Mouse (Mus musculus) urinary bladder, adult 2 months (tissue): Measurements from ENCODE around the gene Pard6b. TPM values are rescaled to one million over a fixed set of nuclear protein-coding genes. Genes with fewer than 3 reads are reported as not detected.

Experiments used
- DNase-seq: peaks from one replicate; pipeline ENCODE4 v3.0.0; 2022; ENCODE audit warnings: low spot score
- polyA plus RNA-seq: library from polyadenylated mRNA; depleted of rRNA; stranded (reverse); fragments of >200 nt; gene quantifications from 2 replicates; pipeline ENCODE4 v1.2.3, GENCODE M21; 2012

The Pard6b gene
- polyA plus RNA-seq, 1 experiment: 8.3 TPM

DNA sequence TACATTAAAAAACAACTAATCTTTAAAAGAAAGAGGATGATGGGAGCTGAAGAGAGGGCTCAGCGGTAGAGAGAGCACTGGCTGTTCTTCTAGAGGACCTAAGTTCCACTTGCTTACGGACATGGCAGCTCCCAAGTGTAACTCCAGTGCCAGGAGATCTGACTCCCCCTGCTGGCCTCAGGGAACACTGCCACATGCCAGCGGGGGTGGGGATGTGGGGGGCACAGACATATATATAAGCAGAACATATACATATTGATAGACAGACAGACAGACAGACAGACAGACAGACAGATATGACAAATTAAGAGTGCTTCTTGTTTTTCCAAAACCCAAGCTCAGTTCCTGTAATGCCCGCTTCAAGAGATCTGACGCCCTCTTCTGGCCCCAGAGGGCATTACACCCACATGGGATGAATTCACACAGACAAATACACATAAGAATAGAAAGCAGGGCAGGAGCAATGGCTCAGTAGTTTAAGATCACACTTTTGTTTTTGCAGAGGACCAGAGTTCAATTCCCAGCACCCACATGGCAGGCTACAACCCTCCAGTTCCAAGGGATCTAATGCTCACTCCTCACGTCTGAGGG, 21.5 kb upstream of the Pard6b start:
- no peak for DNase-seq

DNA sequence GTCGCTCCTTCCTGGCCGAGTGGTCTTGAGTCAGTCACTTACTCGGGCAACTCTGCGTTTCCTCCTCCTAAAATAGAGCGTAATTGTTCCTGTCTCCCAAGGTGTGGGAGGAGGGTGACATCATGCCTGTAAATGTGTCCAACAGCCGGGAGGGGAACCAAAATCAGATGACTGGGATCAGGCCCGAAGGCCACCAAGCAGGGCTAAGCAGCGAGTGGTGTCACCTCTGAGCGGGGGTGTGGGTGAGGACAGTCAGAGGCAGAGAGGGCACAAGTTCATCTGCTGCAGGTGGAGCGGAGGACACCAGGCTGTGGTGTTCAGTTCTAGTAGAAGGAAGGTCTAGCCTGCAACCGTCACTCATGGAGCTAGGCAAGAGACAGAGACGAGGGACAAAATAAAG, 17.1 kb upstream of the Pard6b start:
- DNase-seq: no peak

DNA sequence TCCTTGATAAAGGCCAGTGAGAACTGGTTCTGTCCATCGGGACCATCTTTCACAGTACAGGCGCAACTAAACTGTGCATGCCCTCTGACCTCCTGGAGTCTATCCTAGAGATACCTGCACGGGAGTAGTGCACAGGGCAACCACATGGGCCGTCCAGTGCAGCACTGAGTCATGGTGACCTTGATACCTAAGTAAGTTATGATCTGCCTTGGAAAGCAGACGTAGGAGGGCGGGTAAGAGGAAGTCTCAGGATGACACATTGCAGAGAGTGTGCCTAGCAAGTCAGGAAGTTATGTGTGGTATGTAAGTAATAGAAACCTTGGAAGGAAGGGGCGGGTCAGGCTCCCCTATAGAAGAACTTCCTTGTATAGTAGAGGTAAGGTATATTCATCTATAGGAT, 15.3 kb upstream of the Pard6b start:
- DNase-seq: no peak

DNA sequence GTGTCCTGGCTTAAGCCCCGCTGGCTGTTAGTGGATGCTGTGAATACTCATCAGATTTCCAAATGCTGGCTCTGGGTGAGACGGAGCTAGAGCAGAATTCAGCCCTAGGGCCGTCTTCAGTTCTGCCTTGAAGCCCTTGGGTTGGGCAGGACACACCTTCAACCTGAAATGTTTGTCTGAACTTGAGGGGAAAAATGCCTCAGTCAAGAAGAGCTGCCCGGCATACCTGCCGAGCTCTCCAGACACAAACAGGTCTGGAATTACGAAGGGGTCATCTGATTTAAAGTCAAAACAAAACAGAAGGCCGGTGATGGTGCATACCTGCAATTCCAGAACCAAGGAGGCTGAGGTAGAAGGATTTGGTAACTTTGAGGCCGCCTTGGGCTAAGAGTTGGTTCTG, 14.0 kb upstream of the Pard6b start:
- DNase-seq: no peak

DNA sequence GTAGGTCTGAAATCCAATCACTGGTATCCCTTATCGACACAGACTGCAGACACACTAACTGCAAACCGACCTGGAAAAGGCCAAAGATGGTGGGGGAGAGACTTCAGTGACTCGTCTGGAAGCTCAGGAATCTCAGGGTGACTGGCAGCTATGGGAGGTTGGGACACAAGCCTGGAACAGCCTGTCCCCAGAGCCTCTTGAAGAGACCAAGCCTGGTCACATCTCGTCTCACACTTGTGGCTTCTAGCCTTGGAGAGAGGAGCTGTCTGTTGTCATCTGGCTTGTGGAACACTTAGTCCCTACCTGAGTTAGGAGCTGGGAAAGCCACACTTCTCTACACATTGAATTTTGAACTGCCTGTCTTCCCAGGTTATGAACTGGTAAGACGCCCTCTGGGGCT, 10.4 kb upstream of the Pard6b start:
- no peak for DNase-seq

DNA sequence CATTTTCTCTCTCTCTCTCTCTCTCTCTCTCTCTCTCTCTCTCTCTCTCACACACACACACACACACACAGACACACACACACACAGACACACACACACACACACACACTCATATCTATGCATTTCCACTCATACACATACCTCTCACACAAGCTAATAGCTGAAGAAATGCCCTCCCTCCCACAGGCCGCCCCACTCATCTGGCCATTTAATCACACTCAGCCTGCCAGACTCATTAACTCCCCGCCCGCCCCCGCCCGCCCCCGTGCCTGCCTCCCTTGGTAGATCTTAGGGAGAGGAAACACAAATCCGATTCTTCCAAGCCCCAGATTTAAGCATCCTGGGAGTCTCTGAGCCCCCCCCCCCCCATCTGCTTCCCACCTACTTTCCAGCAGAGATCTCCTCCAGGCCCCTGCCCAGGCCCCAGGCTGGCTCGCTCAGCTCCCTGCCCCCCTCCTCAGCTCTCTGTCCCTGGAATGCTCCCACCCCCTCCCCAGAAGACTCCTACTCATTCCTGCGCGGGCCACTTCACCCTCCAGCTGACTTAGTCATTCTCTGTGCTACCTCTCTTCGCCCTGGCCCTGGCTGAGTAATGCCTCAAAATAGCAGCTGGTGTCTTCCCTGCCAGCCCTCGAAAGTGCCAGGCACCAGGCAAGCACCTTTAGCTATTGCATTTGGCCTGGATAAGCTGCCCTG, 8.2 kb upstream of the Pard6b start:
- DNase-seq: no peak

DNA sequence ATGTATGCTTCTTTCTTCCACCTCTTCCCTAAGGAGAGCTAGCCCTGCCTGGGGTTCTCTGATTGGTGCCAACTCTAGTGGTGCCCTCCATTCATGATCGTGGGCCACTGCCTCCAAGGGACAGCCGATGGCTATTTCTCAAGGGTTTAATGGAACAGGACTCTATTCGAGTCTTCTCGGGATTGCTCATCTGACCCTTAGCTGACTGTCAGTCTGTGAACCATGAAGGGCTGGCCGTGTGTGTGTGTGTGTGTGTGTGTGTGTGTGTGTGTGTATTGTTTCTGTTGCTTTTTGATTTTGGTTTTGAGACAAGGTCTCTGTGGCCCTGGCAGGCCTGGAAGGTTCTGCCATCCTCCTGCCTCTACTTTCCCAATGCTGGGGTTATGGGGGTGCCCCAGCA, 7.1 kb upstream of the Pard6b start:
- DNase-seq: no peak

DNA sequence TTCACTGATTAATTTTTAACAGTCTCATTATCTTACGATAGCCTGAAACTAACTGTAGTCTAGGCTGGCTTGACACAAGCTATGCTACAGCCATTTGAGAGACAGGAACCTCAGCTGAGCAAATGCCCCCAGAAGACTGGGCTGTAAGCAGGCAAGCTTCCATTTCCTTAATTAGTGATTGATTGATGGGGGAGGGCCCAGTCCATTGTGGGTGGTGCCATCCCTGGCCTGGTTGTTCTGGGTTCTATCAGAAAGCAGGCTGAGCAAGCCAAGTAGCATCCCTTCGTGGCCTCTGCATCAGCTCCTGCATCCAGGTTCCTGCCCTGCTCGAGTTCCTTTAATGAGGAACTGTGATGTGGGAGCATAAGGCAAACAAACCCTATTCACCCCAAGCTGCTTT, 6.3 kb upstream of the Pard6b start:
- no peak for DNase-seq

DNA sequence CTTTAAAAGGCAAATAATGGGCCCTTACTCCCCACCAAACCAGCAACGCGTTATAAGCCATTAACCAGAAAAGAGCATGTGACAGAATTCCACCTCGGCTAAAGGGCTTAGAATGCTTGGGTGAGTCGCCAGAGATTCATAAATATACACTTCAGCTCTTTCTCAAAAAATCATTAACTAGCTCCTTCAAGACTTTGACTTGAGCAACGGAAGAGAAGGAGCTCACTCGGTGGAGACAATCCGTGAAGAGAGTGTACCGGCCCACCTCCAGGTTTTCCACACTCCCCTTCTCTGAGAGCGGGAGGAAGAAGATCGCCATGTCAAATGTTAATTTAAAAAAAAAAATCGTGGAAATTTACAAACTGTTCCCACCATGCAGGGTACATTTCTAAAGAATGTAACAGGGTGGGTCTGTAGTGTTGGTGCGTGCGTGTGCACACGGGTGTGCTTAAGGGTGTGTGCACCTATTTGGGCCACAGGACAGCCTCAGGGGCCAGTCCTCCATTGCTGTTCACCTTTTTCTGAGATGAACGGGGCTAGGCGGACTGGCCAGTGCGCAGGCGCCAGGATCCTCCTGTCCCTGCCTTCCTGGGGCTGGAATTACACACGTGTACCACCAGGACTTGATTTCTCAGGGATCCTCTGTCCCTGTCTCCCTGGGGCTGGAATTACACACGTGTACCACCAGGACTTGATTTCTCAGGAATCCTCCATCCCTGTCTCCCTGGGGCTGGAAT, 3.8 kb upstream of the Pard6b start:
- DNase-seq: no peak

DNA sequence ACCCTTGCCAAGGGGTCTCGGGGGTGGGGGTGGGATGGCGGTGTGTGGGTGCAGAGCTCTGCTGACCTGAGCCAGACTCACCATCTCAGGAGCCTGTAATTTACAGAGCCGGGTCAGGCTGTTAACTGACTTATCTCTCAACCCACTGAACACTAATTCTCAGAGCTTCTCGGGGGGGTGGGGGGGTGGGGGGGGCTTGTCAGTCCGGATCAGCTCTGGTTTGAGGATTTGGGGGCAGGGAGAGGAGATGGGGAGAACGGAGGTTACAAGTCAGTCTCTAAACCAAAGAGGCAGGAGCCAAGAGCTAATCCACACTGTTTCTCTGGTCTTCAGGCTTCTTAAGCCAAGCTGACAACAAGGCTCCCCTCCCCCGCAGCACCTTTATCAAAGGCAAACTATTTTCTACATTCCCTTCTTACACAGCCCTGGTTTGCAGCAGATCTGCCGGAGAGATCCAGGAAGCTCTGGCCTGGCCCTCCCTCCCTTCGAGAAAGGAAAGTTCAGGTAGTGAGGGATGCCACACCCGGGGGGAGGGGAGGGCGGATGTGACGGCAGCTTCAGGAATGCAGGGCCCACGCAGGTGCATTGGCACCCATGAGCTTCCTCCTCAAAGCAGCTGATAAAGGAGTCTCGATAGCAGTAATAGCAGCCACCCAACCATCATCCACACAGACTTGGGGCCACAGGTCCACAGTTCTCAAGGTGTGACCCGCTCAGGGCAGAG, 2.5 kb upstream of the Pard6b start:
- peak; percentile 61 for DNase-seq

DNA sequence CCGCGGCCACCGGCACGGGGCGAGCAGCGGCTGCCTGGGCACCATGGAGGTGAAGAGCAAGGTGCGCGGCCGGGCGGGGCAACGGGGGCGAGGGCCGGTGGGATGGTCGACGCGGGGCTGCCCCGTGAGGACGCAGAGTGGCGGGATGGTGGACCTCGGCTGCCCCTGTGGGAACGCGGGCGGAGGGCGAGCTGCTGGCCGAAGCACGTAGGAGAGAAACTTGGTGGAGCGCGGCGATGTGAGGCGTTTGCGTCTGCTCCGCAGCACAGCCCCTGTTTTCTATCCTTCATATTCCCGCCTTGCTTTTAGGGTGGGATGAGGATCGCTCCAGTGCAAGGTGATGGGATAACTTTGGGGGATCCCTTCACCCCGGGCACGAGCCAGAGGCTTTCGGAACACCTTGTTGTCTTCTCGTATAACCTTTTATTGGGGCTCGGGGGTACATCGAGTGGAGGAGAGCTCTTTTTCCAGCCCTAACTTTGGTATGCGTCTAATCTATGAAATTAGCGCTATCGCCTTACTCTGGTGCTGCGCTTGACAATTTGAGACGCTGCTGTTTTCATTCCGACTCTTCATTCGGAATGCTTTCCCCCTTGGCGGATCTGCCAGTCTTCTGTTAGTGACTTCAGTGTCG, 612 bp downstream of the Pard6b start:
- DNase-seq: no peak

DNA sequence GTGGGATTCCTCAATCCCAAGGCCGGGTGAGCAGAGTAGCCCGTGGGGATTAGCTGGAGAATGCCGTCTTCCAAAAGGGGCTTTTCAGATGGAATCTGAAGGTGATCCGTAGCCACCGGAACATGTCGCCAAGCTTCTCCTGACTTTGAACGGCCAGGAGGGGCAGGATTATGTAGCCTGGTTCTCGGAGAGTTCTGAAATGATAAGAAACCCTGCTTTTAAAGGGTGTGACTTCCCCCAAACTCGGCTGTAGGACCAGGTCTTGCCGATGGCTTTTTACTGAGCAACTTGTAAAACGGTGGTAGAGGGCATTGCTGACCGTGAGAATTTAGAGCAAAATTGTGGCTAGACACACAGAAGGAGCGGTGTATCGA, 1.1 kb downstream of the Pard6b start:
- DNase-seq: no peak

DNA sequence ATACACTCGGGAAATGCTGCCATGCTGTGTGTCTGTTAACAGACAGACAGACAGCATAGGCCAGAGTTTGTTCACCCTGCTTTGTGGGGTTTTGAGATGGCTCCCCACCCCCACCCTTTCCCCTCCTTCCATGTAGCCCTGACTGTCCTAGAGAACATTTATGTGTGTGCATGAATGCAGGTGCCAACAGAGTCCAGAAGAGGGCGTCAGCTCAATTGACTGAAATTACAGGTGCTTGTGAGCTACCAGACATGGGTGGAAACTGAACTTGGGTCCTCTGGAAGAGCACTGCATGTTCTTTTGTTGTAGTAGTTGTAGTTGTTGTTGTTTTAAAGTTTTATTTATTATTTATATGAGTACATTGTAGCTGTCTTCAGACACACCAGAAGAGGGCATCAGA, 2.8 kb downstream of the Pard6b start:
- DNase-seq: no peak

DNA sequence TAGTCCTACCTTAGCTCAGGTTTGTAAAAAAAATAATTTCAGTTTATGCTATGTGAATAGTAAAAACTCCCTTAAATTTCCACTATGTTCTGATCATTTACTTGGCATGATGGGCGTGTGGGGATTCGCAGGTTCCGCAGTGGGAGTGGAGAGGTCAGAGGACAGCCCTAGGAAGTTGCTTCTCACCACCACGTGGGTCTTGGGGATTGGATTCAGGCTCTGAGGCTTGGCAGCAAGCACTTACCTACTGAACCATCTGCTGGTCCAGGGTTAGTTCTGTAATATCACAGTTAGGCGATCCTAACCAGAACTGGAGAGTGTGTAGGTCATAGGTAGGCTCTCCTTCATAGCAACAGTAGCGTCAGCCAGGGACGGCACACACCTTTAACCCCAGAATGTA, 3.4 kb downstream of the Pard6b start:
- DNase-seq: no peak

DNA sequence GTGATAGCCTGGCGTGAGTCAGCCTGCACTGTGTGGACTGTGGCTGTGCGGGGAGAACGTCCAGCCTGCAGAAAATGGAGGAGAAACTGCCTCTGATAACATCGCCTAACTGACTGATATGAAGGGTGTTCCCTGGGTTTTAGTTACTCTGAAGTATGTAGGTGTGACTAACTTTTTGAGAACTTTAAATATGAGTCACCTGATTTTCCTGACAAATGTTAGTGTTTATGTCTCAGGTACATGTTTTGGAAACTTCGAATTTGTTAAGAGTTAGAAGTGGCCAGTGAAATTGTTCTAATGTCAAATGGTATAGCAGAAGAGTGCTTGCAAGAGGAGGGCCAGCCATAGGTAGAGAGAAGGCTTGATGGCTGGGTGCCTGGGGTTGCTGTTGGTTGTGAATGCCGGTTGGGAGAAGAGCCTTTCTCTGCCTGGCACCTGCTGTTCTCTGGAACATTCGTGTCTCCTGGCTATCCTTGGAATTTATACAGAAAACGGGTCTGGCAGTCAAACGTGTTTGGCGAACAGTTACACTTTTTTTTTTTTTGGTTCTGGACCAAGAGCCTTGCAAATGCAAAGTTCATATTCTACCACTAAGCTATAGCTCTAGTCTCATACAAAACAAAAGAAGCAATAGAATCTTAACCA, 4.9 kb downstream of the Pard6b start:
- DNase-seq: no peak

DNA sequence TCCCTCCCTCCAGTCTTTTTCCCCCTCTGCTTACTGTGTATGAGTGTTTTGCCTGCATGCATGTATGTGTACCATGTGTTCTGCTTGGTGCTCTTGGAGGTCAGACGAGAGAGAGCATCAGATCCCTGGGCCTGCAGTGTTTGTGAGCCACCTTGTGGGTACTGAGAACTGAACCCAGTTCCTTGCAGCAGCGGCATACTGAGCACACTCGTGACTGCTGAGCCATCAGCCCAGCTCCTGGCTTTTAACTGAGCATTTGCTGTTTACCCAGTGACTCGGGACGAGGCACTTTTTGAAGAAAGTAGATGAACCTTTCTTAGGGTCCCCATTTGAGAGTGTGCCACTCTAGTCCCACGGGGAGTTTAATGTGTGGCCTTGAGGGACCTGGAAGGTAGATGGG, 5.5 kb downstream of the Pard6b start:
- DNase-seq: no peak

DNA sequence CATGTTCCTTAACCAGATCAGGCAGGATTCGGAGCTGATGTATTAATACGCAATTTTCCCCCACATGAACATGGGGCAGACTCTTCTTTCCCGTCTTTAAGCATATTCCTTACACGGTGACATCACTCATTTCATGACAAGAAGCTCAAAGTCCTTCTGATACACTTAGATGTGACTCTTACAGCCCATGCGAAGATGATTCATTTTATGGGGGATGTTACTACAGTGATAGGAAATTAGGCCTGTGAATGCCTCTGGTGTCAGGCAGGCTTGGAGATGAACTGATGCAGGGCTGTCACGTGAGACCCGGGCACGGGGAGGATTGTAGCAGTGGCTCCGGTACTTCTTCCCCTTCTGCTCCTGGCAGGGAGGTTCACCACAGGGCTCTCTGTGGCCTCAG, 6.0 kb downstream of the Pard6b start:
- DNase-seq: no peak

DNA sequence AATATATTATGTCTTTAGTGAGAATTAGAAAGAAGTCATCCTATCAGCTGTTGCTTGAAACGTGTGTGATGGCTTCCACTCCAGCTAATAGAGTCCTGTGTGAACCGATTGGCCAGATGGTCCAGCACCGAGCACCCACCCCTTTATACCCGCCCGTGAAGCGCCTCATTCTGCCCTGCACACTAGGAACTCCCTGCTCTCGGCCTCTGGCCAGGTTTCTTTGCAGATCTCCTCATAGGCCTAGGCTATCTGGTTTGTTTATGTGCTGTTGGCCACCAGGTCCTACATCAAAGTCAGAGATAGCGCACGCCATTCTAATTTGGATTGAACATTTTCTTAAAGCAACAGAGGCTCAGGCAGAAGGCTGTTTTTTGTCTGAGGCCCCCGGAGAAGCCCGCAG, 10.8 kb downstream of the Pard6b start:
- no peak for DNase-seq

DNA sequence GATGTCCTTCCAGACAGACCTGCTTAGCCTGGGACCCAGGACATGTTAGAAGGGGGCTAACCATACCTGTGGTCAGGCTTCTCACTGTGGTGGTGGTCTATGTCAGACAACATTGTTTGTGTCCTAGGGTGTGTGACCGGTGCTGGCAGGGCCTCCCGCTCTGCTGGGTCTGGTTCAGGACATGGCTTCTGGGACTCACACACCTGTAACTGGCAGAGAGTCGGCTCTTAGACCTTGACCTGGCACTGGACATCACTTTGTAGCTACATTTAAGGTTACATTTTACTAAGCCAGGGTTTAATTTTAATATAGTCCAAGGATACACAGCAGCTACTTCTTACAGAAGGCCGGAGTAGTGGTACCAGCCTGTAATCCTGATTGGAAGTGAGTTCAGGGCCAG, 12.3 kb downstream of the Pard6b start:
- DNase-seq: no peak

DNA sequence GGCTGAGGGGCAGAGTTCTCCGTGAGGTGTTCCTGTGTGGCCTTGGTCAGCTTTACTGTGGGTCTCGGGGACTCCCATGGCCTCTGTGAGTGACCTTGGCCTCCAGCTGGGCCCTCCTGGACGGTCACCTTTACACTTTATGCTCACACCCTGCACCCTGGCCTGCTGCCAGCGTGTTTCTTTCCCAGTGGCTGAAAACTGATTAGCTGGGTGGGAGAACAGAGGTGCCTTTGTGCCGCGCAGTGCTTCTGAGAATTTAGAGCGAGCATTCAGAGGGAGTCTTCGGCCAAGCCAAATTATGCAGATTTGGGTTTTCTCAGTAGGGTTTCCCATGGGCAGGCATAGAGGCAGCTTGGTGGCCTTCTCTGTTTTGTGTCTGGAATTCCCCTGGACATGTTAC, 14.3 kb downstream of the Pard6b start:
- DNase-seq: no peak

DNA sequence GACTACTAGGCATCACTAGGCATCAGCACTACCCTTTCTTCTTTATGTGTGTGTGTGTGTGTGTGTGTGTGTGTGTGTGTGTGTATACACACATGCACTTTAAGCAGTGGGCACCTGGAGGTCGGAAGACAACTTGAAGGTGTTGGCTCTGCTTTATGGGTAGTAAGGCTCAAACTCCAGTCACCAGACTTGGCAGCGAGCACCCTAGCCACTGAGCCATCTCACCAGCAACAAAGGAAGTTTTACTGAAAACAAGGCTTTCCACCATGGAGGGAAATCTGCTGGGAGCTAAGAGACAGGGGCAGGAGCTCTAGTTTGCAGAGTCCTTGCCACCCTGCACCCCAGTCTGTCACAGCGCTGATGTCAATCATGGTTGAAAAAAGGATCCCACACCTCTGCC, 15.7 kb downstream of the Pard6b start:
- no peak for DNase-seq

DNA sequence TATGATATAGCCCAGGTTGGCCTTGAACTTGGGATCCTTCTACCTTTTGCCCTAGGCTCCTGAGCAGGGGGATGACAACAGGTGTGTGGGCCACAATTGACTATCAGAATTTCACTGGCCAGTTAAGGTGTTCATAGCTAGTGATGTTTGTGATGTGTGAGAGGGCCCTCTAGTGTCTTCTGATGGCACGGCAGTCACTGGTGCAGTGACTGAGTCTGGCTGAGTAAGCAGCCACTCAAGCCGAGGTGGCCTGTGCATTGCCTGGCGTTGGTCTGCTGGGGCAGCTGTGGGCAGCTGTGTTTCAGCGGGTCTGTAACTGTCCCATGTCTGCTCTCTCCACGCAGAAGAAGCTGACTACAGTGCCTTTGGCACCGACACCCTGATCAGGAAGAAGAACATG, 17.2 kb downstream of the Pard6b start:
- no peak for DNase-seq
